Mouse (Mus musculus) liver, embryonic 14.5 days (tissue): Measurements from ENCODE around the gene 1700067K01Rik. TPM values are rescaled to one million over a fixed set of nuclear protein-coding genes. Genes with fewer than 3 reads are reported as not detected.

Experiments
- ATAC-seq: fragments of 200-750 bp; cut with Nextera tagmentation; 2 replicates; pipeline ENCODE4 v1.8.0; 2017; ENCODE audit warnings: moderate number of reproducible peaks, mild to moderate bottlenecking, moderate library complexity; ENCODE audit not compliant: insufficient read depth
- DNase-seq, 3 experiments: peaks; one replicate each; pipeline ENCODE4 v3.0.0-alpha.2; 2012 to 2013; ENCODE audit warnings: low read depth in 3 of 3, low spot score in 3 of 3
- H3K27ac ChIP-seq: fragments of 300-500 bp; sonication (generic); 2 replicates; pipeline ENCODE4 v1.5.1; 2014; ENCODE audit warnings: moderate library complexity, mild to moderate bottlenecking, control low read depth, inconsistent platforms
- H3K27me3 ChIP-seq: fragments of 300-500 bp; sonication (generic); 2 replicates; pipeline ENCODE4 v1.6.1; 2014; ENCODE audit warnings: mild to moderate bottlenecking, low read length, moderate library complexity; ENCODE audit not compliant: control insufficient read depth, insufficient read depth
- H3K36me3 ChIP-seq: fragments of 300-500 bp; sonication (generic); replicated peaks from 2 replicates; pipeline ENCODE4 v1.6.1; 2014; ENCODE audit warnings: low read depth; ENCODE audit not compliant: control insufficient read depth, insufficient read depth
- H3K4me1 ChIP-seq, 2 experiments: fragments of 200-500 bp in 1 of 2; fragments of 300-500 bp in 1 of 2; sonication (generic) in 1 of 2; replicated peaks; 2 replicates each; pipeline ENCODE4 v1.6.1; 2012 to 2014; ENCODE audit warnings: antibody characterized with exemption in 1 of 2, inconsistent platforms in 1 of 2, low read length in 1 of 2; ENCODE audit not compliant: control insufficient read depth in 2 of 2, insufficient read depth in 2 of 2
- H3K4me2 ChIP-seq: fragments of 300-500 bp; sonication (generic); 2 replicates; pipeline ENCODE4 v1.6.1; 2014; ENCODE audit warnings: low read depth, mild to moderate bottlenecking, control low read depth, moderate library complexity
- H3K4me3 ChIP-seq, 2 experiments: fragments of 200-500 bp in 1 of 2; fragments of 300-500 bp in 1 of 2; sonication (generic) in 1 of 2; 2 replicates each; pipeline ENCODE4 v1.5.1; 2012 to 2014; ENCODE audit warnings: low read depth in 2 of 2, low read length in 2 of 2, mild to moderate bottlenecking in 2 of 2, control low read depth in 1 of 2, inconsistent platforms in 1 of 2, moderate library complexity in 1 of 2; ENCODE audit not compliant: insufficient read depth in 1 of 2
- H3K9ac ChIP-seq: fragments of 300-500 bp; sonication (generic); replicated peaks from 2 replicates; pipeline ENCODE4 v1.6.1; 2014; ENCODE audit warnings: mild to moderate bottlenecking, control low read depth, moderate library complexity
- H3K9me3 ChIP-seq: fragments of 300-500 bp; sonication (generic); 2 replicates; pipeline ENCODE4 v1.6.1; 2016; ENCODE audit warnings: low read length, mixed read lengths; ENCODE audit not compliant: control insufficient read depth
- CTCF ChIP-seq: IDR thresholded peaks from 2 replicates; pipeline ENCODE4 v1.5.1; 2016; ENCODE audit warnings: antibody characterized with exemption, low read depth, control low read depth
- EP300 ChIP-seq: IDR thresholded peaks from 2 replicates; pipeline ENCODE4 v1.6.1; 2016; ENCODE audit warnings: antibody characterized with exemption, low read depth
- WGBS: fragments of 180-500 bp; shearing (Covaris S2); extraction: QIAGEN DNeasy Blood & Tissue Kit; methylation state at CpG from one replicate; pipeline ENCODE4 v1.1.7; 2014; ENCODE audit not compliant: insufficient replicate concordance; 5-methylcytosine and 5-hydroxymethylcytosine counted together
- polyA plus RNA-seq, 2 experiments: library from polyadenylated mRNA; depleted of rRNA in 1 of 2; stranded (reverse) in 1 of 2; unstranded in 1 of 2; fragments of >200 nt; fragmentation: Nextera tagmentation in 1 of 2; extraction: Ambion mirVana in 1 of 2; gene quantifications; 2 replicates each; pipeline versions ENCODE4 v1.2.1 to v1.2.3; 2012 to 2014

Gene 1700067K01Rik
- polyA plus RNA-seq, 2 experiments = 0.41 TPM

- no peak overlapping the region for H3K4me3 ChIP-seq
- no peak for TF ChIP-seq EP300
- peak; percentile 97 for TF ChIP-seq CTCF
- peaks cover 42% of the 10 kb centered on the region for H3K27me3 ChIP-seq
- H3K9ac ChIP-seq = no peak overlapping the region
- H3K4me2 ChIP-seq = no peak overlapping the region
- ATAC-seq (no peak), DNase-seq (no peak)
- H3K36me3 ChIP-seq = no peaks in the 10 kb centered on the region
- H3K27ac ChIP-seq = no peak overlapping the region
- H3K9me3 ChIP-seq = no peaks in the 10 kb centered on the region
- WGBS = under 1% methylated on average over 11 of the region's 11 CpGs
- H3K4me1 ChIP-seq = peaks cover 3 to 4% of the 10 kb centered on the region in 2 experiments; a peak in 2 of 4 replicates
Measured at GRCm38 (mm10) chr8:84009876-84010275, 8.6 kb downstream of the 1700067K01Rik start.

GRCm38 (mm10) chr8:84010625-84011611 is 9.6 kb downstream of the 1700067K01Rik start:
- Histone ChIP-seq H3K36me3 (no peaks in the 10 kb centered on the region), H3K9me3 (no peaks in the 10 kb centered on the region; the same call in 1 of the 2 replicates), H3K27me3 (peaks cover 42% of the 10 kb centered on the region), H3K4me1 (no peaks in the 10 kb centered on the region), H3K4me3 (peak overlapping the region; percentile 33 to 47), H3K9ac (no peak overlapping the region), H3K27ac (no peak overlapping the region), H3K4me2 (peak overlapping the region; percentile 67)
- peak; percentile 39; the same call in 1 of the 2 replicates for ATAC-seq
- 2% methylated on average over 83 of the region's 83 CpGs for whole genome bisulfite sequencing
- no peak for DNase-seq
- peak; percentile 47 for TF ChIP-seq CTCF
- TF ChIP-seq EP300 = no peak

- H3K4me1 ChIP-seq = no peaks in the 10 kb centered on the region
- peak within 1 kb of the TSS; percentile 67 for H3K4me2 ChIP-seq
- no peak within 1 kb of the TSS for H3K27ac ChIP-seq
- no peak within 1 kb of the TSS for H3K9ac ChIP-seq
- H3K36me3 ChIP-seq = no peaks in the 10 kb centered on the region
- ATAC-seq (no peak), DNase-seq (no peak)
- no peak for TF ChIP-seq CTCF
- TF ChIP-seq EP300 = no peak
- no peaks in the 10 kb centered on the region; the same call in 1 of the 2 replicates for H3K9me3 ChIP-seq
- 1% methylated on average over 44 of the region's 45 CpGs for WGBS
- H3K4me3 ChIP-seq = peak within 1 kb of the TSS; percentile 33 to 47
- peaks cover 42% of the 10 kb centered on the region for H3K27me3 ChIP-seq
Measured at GRCm38 (mm10) chr8:84011705-84012498, 10.6 kb downstream of the 1700067K01Rik start, which contains the start of gene 2210011C24Rik. TSS of gene 2210011C24Rik (minus strand) at chr8:84012171.

- Histone ChIP-seq H3K27me3 (peaks cover 42% of the 10 kb centered on the region), H3K4me1 (no peaks in the 10 kb centered on the region), H3K36me3 (no peaks in the 10 kb centered on the region), H3K4me2 (peak overlapping the region; percentile 67), H3K4me3 (peak overlapping the region in 1 of 2 experiments; percentile 47; a peak in 2 of 4 replicates), H3K9me3 (no peaks in the 10 kb centered on the region; the same call in 1 of the 2 replicates), H3K27ac (no peak overlapping the region), H3K9ac (no peak overlapping the region)
- ATAC-seq (no peak), DNase-seq (no peak)
- 11% methylated on average over 35 of the region's 35 CpGs for WGBS
- TF ChIP-seq CTCF = no peak
- no peak for TF ChIP-seq EP300
Measured at GRCm38 (mm10) chr8:84012499-84013165, 11.3 kb downstream of the 1700067K01Rik start.
